Mouse (Mus musculus) intestine, embryonic 16.5 days (tissue): ENCODE measurements around the gene Ppm1h. TPM values are rescaled to one million over a fixed set of nuclear protein-coding genes. Genes with fewer than 3 reads are reported as not detected.
A peak's percentile ranks its signal among the peaks of the same experiment; 100 is the strongest.

Experiments
- ATAC-seq: fragments of 200-750 bp; cut with Nextera tagmentation; 2 replicates; pipeline ENCODE4 v1.8.0; 2017; ENCODE audit warnings: moderate TSS enrichment, moderate library complexity
- H3K27ac ChIP-seq: fragments of 300-500 bp; sonication (generic); 2 replicates; pipeline ENCODE4 v1.5.1; 2014; ENCODE audit warnings: mild to moderate bottlenecking, low read length
- H3K27me3 ChIP-seq: fragments of 300-500 bp; sonication (generic); replicated peaks from 2 replicates; pipeline ENCODE4 v1.6.1; 2014; ENCODE audit warnings: low read length, control low read depth, mixed read lengths; ENCODE audit not compliant: control insufficient read depth, insufficient read depth
- H3K36me3 ChIP-seq: fragments of 300-500 bp; sonication (generic); 2 replicates; pipeline ENCODE4 v1.6.1; 2014; ENCODE audit warnings: low read length, control low read depth; ENCODE audit not compliant: control insufficient read depth, insufficient read depth
- H3K4me1 ChIP-seq: fragments of 300-500 bp; sonication (generic); 2 replicates; pipeline ENCODE4 v1.6.1; 2014; ENCODE audit warnings: low read length, control low read depth, mixed read lengths; ENCODE audit not compliant: control insufficient read depth, insufficient read depth
- H3K4me2 ChIP-seq: fragments of 300-500 bp; sonication (generic); 2 replicates; pipeline ENCODE4 v1.6.1; 2014; ENCODE audit warnings: low read depth, low read length, control low read depth
- H3K4me3 ChIP-seq: fragments of 300-500 bp; sonication (generic); 2 replicates; pipeline ENCODE4 v1.5.1; 2014; ENCODE audit warnings: mild to moderate bottlenecking, low read length
- H3K9ac ChIP-seq: fragments of 300-500 bp; sonication (generic); 2 replicates; pipeline ENCODE4 v1.6.1; 2014; ENCODE audit warnings: low read depth, low read length
- H3K9me3 ChIP-seq: fragments of 300-500 bp; sonication (generic); 2 replicates; pipeline ENCODE4 v1.6.1; 2016; ENCODE audit warnings: low read length, control low read depth; ENCODE audit not compliant: control insufficient read depth
- WGBS: fragments of 180-500 bp; shearing (Covaris S2); extraction: QIAGEN DNeasy Blood & Tissue Kit; methylation state at CpG from one replicate; pipeline ENCODE4 v1.1.7; 2014; 5-methylcytosine and 5-hydroxymethylcytosine counted together
- polyA plus RNA-seq: library from polyadenylated mRNA; unstranded; fragments of >200 nt; fragmentation: Nextera tagmentation; extraction: Ambion mirVana; gene quantifications from 2 replicates; pipeline ENCODE4 v1.2.1, GENCODE M21; 2015

Gene Ppm1h
- polyA plus RNA-seq, 1 experiment from 2014 or later, result 14.8 TPM

DNA sequence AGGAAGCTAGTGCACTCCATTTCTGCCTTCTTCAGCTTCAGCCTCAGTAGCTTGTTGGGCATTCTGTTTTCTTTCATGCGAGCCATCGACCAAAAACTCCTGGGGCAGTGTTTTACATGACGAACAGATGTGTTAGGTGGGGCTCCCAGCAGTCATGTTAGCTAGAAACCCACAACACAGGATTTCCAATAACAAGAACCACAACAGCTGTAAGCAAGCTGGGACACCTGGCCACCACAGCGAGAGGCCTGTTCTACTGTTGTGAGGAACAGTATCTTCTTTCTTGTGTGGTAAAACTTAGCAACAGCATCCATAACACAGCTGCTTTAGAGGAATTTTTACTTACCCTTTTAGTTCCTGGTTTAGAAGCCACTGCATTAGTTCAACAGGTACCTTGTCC lies 79.8 kb downstream of the Ppm1h start:
- Histone ChIP-seq H3K27me3 (no peaks in the 10 kb centered on the region), H3K9me3 (no peaks in the 10 kb centered on the region), H3K4me2 (no peak overlapping the region), H3K4me3 (no peak overlapping the region), H3K27ac (no peak overlapping the region), H3K4me1 (peaks cover 11% of the 10 kb centered on the region), H3K36me3 (no peaks in the 10 kb centered on the region), H3K9ac (no peak overlapping the region)
- ATAC-seq, result no peak
- WGBS, result 75% methylated on average over 4 of the region's 4 CpGs

DNA sequence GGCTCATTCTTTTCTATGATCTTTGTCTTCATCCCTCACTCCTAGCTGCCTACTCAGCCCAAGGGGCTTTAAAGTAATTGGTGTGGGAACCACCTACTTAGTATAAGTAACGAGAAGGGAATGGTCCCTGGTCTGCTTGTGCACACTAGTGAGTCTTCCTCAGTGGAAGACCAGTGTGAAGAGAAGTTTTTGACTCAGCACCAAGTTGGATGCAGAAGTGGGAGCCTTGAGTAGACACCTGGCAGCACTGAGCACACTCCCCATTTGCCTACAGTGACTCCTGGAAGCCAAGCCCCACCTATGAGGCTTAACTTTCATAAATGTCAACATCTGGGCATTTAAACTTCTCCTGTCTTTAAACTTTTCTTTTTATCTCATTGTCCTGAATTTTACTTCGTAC lies 81.2 kb downstream of the Ppm1h start:
- Histone ChIP-seq H3K9ac (no peak overlapping the region), H3K36me3 (no peaks in the 10 kb centered on the region), H3K4me3 (no peak overlapping the region), H3K4me2 (no peak overlapping the region), H3K27ac (no peak overlapping the region), H3K9me3 (no peaks in the 10 kb centered on the region), H3K4me1 (peaks cover 9% of the 10 kb centered on the region), H3K27me3 (no peaks in the 10 kb centered on the region)
- no peak for ATAC-seq
- WGBS, result 84% methylated on average over 2 of the region's 2 CpGs

DNA sequence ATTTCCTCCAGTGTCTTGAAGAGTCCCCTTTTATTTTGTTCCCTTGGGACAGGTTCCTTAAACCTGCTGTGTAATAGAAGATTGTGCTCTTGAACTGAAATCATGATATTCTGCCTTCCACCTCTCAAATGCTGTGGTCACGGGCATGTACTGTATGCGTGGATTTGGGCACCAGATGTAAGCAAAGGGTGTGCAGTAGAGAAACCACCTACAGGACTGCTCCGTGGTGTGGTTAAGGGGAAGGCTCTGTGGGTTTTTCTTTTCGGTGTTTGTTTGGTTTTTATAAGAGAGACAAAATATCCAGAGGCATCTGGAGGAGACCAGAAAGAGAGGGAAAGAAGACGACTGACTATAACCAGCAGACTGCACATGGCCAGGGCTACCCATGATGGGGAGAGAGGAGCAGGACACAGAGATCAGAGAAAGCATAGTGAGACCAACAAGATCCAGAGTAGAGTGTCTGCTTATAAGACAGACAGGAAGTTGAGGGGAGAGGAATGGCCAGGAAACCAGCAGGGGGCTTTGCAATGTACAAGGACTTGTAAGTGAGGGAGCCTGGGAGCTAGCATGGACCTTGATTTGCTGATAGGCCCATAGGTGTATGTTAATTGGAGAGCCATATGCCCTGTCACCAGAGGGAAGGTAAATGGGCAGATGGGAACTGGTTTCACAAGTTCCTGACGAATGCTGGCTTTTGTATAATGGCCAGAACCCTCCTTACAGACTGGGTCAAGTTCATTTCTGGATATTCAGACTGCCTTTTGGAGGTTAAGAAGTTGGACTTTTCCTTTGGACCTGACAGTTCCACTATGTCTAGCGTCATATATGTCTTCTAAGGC lies 82.1 kb downstream of the Ppm1h start:
- peaks cover 6% of the 10 kb centered on the region for H3K4me1 ChIP-seq
- no peak overlapping the region for H3K4me3 ChIP-seq
- H3K27ac ChIP-seq, result no peak overlapping the region

DNA sequence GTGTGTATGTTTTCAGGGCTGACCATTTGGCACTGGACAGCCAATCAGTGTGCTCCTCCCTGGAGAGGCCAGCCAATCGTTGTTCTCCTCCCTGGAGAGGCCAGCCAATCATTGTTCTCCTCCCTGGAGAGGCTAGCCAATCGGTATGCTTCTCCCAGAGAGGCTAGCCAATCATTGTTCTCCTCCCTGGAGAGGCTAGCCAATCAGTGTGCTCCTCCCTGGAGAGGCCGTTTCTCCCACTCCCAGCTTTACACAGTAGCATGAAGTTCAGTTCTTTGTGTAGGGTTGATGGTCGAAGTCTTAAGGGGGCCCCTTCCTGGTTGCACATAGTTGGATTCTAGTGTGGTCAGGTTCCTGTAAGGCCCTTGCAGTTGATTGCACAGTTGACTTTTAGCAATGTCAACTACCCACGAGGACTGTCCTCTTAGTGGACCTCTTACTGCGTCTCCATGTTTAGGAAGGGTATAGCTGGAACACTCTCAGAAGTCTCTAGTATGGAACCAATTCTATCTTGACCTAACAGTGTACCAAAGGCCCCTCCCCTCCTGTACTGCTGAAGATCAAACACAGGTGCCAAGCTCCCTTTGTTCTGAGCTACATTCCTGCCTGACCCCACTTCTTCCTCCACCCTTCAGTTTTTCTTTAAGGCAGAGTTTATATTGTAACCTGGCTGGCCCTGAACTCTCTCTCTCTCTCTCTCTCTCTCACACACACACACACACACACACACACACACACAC lies 84.4 kb downstream of the Ppm1h start:
- Histone ChIP-seq H3K4me1 (no peaks in the 10 kb centered on the region), H3K27me3 (no peaks in the 10 kb centered on the region), H3K9ac (no peak overlapping the region), H3K36me3 (no peaks in the 10 kb centered on the region), H3K9me3 (no peaks in the 10 kb centered on the region), H3K4me3 (no peak overlapping the region), H3K27ac (no peak overlapping the region), H3K4me2 (no peak overlapping the region)
- 83% methylated on average over 6 of the region's 6 CpGs for WGBS
- peak; percentile 50; the same call in 1 of the 2 replicates for ATAC-seq

More for the DNA sequence above, 82.1 kb downstream of the Ppm1h start:
- Histone ChIP-seq H3K4me2 (no peak overlapping the region), H3K27me3 (no peaks in the 10 kb centered on the region), H3K36me3 (no peaks in the 10 kb centered on the region), H3K9me3 (no peaks in the 10 kb centered on the region), H3K9ac (no peak overlapping the region)
- 70% methylated on average over 7 of the region's 7 CpGs for WGBS
- no peak for ATAC-seq

DNA sequence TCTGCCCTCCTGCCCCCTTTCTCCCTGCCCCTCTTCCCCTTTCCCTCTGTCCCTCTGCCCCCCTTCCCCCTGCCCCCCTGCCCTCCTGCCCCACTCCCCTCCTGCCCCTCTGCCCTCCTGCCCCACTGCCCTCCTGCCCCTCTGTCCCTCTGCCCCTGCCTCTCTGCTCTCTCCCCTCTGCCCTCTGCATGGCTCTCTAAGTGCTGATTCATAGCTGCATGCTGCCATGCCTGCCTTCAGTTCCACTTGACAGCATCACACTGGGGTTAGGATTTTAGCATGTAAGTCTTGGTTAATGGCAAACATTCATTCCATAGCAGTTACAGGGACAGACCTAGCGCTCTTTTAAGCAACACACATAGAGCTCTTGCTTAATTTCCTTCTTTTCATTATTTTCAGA lies 85.0 kb downstream of the Ppm1h start:
- WGBS, result 70% methylated on average over 1 of the region's 1 CpGs
- ATAC-seq, result no peak

DNA sequence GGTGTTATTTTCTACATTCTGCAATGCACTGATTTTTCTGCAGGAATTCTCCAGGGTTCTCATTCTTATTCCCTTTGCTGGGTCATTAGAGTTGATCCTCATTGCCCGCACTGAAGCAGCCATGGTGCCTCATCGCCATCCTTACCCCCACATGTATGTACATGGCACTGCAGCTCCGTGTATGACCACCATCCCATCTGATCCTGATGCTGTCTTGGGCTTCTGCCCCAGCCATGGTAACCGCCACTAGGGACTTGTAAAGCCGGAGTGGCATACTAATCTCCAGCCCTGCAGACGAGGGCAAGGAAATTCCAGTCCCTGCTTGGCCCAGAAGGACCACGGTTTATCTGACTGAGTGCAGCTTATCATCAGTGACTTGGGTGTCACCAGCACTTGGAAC lies 86.1 kb downstream of the Ppm1h start:
- Histone ChIP-seq H3K27ac (no peak overlapping the region), H3K27me3 (no peaks in the 10 kb centered on the region), H3K4me2 (no peak overlapping the region), H3K4me1 (no peaks in the 10 kb centered on the region), H3K36me3 (no peaks in the 10 kb centered on the region), H3K4me3 (no peak overlapping the region), H3K9me3 (no peaks in the 10 kb centered on the region), H3K9ac (no peak overlapping the region)
- WGBS, result 58% methylated on average over 7 of the region's 7 CpGs
- ATAC-seq, result no peak

More for the DNA sequence above, 85.0 kb downstream of the Ppm1h start:
- no peak overlapping the region for H3K4me2 ChIP-seq
- no peak overlapping the region for H3K9ac ChIP-seq
- H3K27me3 ChIP-seq, result no peaks in the 10 kb centered on the region
- no peaks in the 10 kb centered on the region for H3K4me1 ChIP-seq
- no peak overlapping the region for H3K4me3 ChIP-seq
- H3K36me3 ChIP-seq, result no peaks in the 10 kb centered on the region
- no peaks in the 10 kb centered on the region for H3K9me3 ChIP-seq
- no peak overlapping the region for H3K27ac ChIP-seq

DNA sequence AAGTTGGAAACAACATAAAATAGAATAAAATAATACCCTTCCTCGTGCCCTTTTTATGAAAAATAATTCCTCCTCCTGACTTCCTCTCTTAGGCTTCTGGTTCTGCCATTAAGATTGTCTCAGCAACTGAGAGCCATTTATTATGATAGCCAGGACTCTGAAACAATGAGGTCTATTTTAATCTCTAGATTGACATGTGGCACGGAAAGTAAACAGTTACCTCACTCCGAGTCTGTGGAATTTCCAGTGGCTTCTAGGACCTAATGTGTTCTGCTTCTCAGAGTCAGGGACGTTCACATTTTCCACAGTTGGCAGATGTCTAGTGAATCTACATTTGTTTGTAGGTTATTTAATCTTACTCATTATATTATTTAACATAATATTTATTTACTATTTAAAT lies 87.0 kb downstream of the Ppm1h start:
- Histone ChIP-seq H3K9me3 (no peaks in the 10 kb centered on the region), H3K9ac (no peak overlapping the region), H3K36me3 (no peaks in the 10 kb centered on the region), H3K4me1 (no peaks in the 10 kb centered on the region), H3K27me3 (no peaks in the 10 kb centered on the region), H3K4me3 (no peak overlapping the region), H3K4me2 (no peak overlapping the region), H3K27ac (no peak overlapping the region)
- peak; percentile 41; the same call in 1 of the 2 replicates for ATAC-seq
- 30% methylated on average over 4 of the region's 4 CpGs for WGBS

DNA sequence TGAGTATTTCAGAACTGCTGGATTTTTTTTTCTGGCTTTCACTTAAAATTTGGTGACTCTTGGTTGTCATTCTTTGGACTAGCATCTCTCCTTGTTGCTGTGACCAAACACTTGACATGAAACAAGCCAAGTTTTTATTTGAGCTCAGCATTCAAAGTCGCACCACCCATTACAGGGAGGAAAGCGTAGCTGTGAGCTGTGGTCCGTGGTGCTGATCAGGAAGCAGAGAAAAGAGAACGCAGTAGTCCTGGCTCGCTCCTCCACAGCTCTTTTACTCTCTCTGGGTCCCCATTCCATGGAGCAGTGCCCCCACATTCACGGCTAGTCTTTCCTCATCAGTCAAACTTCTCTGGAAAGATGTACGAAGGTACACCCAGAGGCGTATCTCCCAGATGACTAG lies 87.4 kb downstream of the Ppm1h start:
- Histone ChIP-seq H3K36me3 (no peaks in the 10 kb centered on the region), H3K9me3 (no peaks in the 10 kb centered on the region), H3K4me1 (no peaks in the 10 kb centered on the region), H3K4me3 (no peak overlapping the region), H3K27me3 (no peaks in the 10 kb centered on the region), H3K27ac (no peak overlapping the region), H3K4me2 (no peak overlapping the region), H3K9ac (no peak overlapping the region)
- no peak for ATAC-seq
- 57% methylated on average over 8 of the region's 8 CpGs for whole genome bisulfite sequencing

DNA sequence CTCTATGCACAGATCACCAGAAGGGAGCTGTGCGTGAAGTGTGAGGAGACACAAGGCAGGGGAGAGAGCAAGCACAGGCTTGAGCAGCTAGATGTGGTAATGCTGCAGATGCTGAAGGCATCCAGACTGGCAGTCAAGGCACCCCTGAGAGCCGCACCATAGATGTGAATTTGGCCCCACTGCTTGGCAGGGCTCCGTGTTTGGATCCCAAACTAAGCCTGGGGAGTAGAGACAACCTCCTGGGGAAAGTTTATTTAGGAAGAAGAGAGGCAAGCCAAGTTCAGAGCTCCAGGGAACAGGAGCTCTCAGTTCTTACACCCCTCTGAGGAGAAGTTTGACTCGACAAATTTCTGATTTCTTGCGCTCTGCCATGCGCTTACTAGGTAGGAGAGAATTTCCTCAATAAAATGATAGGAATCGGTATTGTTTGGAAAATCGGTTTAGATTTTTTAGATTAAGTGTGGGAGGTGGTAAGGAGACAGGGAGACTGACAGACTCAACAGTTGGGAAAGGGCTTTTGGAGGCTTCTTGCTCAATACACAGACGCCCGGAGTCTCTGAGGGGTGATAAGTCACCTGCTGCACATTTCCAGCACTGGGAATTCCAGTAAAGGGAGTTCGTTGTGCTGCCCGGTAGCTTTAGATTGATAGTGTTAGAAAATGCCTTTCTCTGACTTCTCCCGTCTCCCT lies 89.8 kb downstream of the Ppm1h start:
- no peak overlapping the region for H3K27ac ChIP-seq
- H3K36me3 ChIP-seq, result no peaks in the 10 kb centered on the region
- no peak overlapping the region for H3K9ac ChIP-seq
- H3K4me3 ChIP-seq, result no peak overlapping the region
- H3K4me2 ChIP-seq, result no peak overlapping the region
- H3K27me3 ChIP-seq, result no peaks in the 10 kb centered on the region
- H3K4me1 ChIP-seq, result no peaks in the 10 kb centered on the region
- H3K9me3 ChIP-seq, result 0 out of 2 replicates have a peak, but pooled peaks cover 4% of the 10 kb centered on the region
- ATAC-seq, result no peak
- WGBS, result 57% methylated on average over 13 of the region's 13 CpGs
